Mouse (Mus musculus): ENCODE results near the gene Kif6.

GRCm38 (mm10) chr17:49743580-49744463 is 128.9 kb downstream of the Kif6 start:
- TF ChIP-seq CTCF (conservative IDR thresholded peaks at IDR 0.05; ENCODE audit: low read length), result no peak
- no peak for TF ChIP-seq NANOG (IDR thresholded peaks at IDR 0.05; ENCODE audit: borderline replicate concordance, low read length)
- no peak for TF ChIP-seq POU5F1 (IDR thresholded peaks at IDR 0.05; ENCODE audit: borderline replicate concordance, low read length)

All from E14TG2a.4 (cell line).